Mouse (Mus musculus) ES-CJ7 (cell line): ENCODE results near the gene Pdia3.
"Not testable (repeated sequence)": the region's sequence is repeated elsewhere in the genome, so short reads cannot be mapped to it uniquely, and the experiment has no call there.

Experiments
- DNase-seq: peaks from one replicate; pipeline ENCODE4 v3.0.0; 2011; ENCODE audit warnings: low read depth, low spot score

Gene Pdia3

DNA sequence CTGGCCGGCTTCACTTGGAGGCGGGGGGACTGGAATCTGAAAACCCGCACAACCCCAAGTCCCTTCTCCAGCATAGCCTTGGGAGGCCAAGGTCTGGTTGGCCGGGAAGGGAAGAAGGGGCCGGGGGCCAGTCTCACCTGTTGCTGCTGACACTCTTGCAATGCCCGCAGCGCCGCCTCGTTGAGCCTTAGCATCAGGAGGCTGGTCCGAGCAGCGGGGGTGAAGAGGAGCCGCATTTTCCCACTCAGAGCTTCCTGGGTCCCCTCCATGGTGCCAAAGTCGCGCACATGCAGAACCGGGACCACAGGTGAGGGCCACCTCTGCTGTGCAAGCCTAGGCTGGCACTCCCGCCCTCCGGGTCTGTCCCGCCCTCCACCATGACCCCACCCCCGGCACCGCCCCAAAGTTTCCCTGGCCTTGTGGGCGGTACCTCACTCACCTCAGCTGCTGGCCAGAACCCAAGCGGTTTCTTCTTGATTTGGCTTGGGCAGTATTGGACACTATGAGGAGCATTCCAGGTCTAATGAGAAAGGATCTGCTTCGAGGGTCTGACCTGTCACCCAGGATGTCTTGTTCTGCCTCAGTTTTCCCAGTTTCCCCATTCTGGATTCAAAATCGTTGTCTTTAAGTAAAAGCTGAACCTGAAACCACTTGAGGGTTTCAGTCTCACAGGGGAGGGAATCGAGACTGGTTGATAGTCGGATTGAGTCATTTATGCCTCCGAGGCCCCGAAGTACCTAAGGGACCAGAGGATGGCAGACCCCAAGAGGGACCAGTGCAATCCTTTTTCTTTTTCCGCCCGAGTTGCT, 28.9 kb downstream of the Pdia3 start:
- peak; percentile 64 for DNase-seq

DNA sequence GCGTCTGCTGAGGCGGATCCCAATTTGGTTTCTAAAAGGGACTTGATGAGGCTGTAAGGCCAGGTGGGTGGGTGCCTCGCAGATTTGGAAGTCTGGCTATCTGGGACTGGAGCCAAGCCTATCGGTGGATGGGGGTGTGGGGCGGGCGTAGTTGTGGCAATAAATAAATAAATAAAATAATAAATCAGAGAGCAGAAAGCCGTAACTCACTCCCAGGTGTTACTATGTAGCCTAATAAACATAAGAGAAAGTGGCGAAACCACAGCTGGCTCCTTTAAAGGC, 29.4 kb downstream of the Pdia3 start:
- DNase-seq, result peak; percentile 32

DNA sequence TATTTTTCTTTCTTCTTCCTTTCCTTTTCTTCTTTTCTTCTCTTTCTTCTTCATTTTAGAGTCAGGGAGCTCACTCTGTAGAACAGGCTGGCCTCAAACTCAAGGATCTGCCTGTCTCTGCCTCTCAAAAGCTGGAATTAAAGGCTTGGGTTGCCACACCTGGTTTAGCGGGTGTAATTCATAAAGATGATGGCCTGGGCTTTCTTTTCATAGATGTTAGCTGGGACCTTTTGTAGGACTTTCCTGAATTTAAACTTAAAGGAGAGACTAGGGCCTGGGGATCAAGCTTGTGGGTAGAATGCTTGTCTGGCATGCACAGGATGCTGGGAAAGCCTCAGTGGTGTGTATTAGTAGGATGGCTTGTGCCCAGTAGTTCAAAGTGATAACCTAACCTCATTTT, 30.6 kb downstream of the Pdia3 start, which contains the start of gene Ell3:
Gene Ell3 (minus strand): TSS at position 101 of the 400 bp plus-strand sequence.
- DNase-seq, result no peak

DNA sequence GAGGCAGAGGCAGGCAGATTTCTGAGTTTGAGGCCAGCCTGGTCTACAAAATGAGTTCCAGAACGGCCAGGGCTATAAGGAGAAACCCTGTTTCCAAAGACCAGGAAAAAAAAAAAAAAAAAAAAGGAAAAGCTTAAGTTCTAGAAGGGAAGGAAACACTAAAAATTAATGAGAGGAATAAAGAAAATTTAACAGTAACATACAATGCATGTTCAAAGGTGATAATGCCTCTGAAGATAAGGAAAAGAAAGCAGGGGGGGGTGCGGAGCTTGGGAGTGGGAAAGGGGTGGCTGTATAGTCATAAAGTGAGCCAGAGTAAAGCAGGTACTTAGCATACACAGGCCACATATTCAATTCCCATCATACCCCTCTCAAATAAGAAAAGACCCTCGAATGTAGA, 31.5 kb downstream of the Pdia3 start:
- no peak for DNase-seq

DNA sequence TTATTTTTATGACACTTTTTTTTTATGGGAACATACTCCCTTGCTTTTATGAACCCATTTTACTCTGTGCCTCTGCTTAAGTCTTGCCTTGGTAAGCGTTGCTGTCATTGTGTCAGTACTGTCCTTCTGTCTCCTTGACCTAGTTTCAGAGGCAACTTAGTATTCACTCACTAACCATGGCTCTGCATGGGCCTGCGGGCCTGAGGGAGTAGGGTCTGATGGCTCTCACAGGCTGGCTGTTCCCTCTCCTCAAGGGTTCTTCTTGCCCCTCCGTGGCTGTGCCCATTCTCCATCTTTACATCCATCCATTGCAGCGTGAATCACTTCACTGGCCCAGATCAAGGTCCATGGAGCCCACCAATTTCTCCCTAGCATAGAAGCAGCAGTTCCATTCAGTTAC, 32.9 kb downstream of the Pdia3 start:
- DNase-seq, result no peak

DNA sequence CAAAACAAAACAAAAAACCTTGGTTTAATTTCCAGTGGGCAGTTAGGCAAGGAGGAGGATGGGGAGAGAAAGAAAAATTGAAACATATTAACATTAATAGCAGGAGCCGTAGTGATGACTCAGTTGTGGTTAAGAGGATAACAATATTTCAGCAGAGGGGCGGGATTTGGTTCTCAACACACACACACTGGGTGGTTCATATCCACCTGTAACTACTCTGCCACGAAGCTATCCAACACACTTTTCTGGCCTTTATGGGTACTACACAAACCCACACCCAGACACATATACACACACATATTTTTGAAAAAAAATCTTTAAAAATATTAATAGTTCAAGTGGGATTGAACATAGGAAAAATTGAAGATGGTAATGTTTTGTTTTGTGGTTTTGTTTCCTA, 33.4 kb downstream of the Pdia3 start:
- DNase-seq, result no peak

DNA sequence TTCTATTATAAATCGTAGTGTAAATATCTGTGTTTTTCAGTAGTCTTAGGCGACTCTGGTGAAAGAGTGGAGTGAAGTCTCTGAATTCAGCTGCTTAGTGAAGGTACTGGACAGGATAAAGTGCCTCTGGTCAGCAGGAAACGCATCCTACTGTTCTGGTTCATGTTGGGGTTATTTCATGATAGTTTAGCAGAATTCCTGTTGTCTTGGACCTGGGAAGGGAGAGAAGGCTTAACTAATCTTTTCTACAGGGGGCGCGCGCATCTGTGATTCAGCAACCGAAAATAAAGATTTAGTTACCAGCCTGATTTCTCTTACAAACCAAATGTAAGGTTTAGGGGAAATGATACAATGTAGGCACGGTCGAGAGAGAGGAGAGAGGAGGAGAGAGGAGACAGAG, 34.6 kb downstream of the Pdia3 start:
- DNase-seq, result no peak

DNA sequence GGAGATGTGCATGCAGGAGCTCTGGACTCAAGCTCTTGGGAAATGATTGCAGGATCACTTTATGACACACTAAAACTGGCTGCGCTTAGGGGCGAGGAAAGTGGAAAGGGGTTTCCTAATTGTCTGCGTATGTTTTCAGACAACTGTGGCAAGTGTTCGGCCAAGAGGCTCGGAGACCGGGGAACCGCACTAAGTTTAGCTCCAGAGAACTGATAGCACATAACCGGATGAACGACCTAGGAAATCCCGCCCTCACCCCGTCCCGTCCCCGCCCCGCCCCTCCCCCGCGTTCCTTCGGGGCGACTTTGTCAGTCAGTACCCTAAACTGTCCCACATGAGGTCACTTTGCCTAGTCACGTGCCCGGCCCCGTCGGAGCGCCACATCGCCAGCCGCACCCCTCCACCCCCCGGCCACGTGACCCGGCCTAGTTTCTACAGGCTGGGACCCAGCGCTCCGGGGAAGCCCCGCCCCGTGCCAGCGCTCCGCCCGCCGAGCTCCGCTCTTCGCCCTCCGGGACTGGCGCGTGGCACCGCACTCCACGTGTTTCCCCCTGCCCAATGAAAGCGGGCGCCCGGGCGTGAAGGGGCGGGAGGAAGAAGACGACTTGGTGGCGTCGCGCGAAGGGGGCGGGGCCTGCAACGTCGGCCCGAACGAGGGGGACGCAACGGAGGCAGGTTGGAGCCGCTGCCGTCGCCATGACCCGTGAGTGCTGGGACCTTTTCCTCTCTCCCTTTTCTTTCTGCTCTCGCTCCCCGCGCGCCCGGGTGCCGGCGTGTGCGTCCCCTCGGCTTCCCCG, 35.4 kb downstream of the Pdia3 start, which contains the start of gene Serf2:
Gene Serf2 (plus strand): TSS at position 457 of the 797 bp plus-strand sequence.
- DNase-seq, result peak; percentile 98

DNA sequence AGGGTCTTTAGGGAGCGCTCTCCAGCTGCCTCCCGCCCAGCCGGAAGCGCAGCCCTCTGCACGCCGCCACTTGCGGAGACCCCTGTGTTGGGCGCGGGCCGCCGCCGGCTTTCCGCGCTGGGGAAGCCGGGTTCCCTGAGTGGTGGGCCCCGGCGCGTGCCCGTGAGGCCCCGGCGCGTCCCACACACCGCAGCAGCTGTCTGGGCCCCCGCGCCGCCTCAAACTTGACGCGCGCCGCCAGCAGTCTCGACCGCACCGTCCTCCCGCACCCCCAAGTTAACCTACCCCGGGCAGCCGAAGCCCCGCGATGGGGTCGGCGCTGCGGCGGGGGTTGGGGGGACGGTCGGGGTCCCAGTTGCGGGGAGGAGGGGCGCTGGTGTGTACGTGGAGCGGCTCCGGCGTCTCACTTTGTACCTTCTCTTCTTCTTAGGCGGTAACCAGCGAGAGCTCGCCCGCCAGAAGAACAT, 36.0 kb downstream of the Pdia3 start:
- DNase-seq, result no peak

DNA sequence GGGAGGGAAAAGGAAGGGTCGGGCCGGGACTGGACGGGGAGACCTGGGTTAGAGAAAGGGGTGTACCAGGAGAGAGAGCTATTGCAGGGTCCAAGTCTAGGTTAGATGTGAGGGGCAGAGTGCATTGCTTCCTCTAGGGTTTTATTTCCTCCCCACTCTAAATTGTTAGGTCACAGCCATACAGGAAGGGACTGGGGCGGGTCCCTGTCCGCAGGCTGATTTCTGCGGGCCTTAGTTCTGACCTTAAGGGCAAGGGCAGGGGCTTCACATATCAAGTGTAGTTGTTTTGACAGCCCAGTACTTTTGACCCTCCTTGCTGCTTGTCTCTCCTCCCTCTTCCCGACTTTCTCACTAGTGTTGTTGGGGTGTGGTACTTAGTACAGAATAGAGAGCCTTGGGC, 36.5 kb downstream of the Pdia3 start:
- DNase-seq, result peak; percentile 32

DNA sequence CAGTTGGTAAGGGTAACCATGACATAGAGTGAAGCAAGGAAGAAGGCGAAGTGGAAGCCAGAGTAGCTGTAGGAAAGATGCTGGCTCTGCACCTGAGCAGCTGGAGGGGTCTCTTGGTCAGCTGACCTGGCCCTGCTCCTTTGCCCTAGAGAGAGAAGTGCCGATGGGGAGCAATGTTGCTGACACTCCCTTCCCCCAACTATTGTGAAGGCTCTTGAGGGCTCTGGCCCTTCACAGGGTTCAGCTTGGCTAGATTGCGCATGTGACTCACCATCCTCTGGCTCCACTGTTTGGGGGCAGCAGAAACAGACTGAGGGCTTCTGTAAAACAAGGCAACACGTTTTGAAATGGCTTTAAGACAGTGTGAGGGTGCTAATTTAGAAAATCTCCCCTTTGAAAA, 38.8 kb downstream of the Pdia3 start:
- no peak for DNase-seq

DNA sequence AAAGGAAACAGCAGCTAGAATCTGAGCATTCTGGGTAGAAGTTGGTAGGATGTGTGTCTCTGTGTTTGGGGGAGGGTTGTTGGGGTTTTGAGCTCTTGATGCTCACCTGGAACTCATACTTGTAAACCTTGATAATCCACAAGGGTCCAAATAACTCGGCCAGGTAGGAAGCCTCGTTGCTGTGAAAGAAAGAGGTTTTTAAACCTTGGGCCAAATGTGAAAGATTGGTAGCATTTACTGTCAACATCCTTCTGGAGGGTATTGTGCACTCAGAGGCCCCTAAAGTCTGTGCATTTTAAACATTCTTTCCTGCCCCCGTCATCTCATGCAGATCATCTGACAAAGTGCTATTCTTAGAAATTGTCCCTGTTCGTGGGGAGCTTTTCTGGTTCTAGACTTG, 39.4 kb downstream of the Pdia3 start, which contains the start of gene Hypk:
Gene Hypk (plus strand): TSS at position 301 of the 400 bp plus-strand sequence.
- no peak for DNase-seq

DNA sequence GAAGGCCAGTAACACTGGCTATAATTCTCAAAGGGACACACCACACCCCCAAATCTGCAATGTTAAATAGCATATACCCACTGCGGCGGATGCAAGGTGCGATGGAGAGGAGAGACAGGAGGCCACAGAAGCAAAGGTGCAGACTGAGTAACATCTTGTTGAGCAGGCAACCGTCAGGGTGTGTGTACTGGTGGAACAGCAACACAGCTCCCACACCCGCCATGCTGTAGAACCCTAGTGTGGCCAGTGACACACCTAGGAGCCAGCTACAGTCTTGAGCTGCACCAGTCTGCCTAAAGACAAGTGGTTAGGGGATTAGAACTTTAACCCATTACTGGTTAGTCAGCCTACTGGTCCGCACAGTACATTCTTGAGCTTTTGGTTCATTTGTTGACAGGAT, 40.3 kb downstream of the Pdia3 start:
- no peak for DNase-seq

DNA sequence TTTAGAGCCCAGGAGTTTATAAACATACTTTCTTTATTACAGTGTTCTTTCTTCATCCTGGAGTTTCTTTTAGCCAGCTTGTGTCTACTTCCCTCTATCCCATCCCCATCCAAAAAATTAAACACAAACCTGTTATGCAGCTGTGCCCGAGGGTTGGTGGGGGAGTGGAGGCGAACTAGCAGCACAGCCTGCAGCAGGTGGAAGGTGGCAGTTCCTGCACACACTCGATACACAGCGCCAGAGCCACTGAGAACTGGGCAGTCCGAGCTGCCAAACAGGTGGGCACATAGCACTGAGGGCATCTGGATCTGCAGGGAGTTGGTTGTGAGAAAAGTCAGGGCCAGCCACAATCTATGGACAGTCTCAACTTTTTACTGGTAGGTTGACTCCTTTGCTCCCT, 42.0 kb downstream of the Pdia3 start:
- no peak for DNase-seq

DNA sequence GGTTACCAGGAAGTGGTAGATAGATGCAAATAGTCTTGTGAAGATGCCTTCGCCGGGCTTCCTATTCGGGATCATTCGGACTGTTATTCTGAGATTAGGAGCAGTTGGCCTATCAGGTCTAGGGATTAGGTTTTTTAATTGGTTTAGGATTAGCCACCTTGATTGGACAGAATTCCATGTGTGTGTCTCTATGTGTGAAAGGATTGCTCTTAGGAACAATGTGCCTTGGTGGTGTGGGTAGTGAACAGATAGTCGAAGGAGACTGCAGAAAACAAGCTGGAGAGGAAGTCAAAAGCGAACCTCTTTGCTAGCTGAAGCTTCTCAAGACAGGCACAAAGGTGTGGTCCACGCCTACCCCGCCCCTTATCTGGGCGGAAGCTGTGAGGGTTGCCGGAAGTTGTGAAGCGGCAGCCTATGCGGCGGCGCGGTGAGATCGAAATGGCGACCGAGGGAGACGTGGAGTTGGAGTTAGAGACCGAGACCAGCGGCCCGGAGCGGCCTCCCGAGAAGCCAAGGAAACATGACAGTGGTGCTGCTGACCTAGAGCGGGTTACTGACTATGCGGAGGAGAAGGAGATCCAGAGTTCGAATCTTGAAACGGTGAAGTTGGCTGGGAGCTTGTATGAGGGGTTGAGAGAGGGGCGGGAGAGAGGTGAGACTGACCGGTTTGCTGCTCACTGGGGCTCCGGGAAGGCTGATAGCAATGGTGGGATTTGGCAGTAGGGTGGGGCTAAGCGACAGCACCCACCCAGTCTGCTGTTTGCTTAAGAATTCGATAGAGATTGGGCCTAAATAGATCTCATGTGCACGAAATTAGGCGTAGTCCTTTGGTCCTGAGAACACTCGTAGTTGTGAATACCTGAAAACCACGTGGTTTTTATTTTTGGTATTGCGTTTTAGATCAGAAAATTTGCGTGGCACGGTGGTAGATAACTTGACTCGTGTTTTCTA, 43.4 kb downstream of the Pdia3 start, which contains the start of gene Serinc4:
Gene Serinc4 (minus strand): TSS at position 90 of the 951 bp plus-strand sequence.
- DNase-seq, result peak; percentile 86

DNA sequence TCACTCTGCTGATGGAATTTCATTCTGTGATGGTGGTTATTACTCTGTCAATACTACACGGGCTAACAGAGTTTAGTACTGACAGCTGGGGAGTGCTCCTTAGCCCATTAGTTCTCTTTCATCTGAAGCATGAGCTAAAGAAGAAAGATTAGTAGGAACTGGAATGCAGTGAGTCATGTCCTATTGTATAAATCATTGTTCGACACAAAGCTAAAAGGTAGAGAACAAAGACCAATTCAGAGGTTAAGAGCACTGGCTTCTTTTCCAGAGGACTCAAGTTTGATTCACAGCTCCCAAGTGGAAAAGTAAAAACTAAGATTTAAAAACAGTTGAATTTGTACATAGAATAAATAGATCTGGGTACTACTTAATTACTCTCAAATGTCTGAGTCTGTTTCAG, 46.5 kb downstream of the Pdia3 start:
- no peak for DNase-seq

DNA sequence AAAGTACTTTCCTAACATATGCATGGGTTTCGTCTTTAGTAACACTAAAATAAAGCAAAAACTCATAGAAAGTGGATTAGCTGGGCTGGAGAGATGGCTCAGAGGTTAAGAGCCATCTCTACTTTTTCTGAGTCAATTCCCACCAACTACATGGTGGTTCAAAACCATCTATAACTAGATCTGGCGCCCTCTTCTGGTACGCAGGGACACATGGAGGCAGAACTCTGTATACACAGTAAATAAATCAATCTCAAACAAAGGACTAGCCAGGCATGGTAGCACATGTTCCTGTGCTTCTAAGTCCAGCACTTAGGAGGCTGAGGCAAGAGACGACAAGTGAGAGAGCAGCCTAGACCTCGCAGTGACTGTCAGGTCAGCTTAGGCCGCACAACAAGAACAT, 55.4 kb downstream of the Pdia3 start:
- DNase-seq, result not testable (repeated sequence)

DNA sequence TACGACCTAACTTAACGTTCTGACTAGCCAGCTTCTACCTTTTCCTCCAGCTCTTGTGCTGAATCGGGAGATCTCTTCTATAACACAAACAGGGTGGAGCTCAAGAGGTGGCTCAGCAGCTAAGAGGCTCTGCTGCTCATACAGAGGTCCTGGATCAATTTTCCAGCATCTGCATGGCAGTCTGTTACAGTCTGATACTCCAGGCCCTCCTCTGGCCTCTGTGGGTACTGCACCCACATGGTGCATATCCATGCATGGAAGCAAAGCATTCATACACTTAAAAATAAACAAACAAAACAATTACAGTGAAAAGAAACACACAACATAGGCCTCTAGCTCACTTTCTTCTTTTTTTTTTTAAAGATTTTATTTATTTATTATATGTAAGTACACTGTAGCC, 59.2 kb downstream of the Pdia3 start:
- DNase-seq, result not testable (repeated sequence)

DNA sequence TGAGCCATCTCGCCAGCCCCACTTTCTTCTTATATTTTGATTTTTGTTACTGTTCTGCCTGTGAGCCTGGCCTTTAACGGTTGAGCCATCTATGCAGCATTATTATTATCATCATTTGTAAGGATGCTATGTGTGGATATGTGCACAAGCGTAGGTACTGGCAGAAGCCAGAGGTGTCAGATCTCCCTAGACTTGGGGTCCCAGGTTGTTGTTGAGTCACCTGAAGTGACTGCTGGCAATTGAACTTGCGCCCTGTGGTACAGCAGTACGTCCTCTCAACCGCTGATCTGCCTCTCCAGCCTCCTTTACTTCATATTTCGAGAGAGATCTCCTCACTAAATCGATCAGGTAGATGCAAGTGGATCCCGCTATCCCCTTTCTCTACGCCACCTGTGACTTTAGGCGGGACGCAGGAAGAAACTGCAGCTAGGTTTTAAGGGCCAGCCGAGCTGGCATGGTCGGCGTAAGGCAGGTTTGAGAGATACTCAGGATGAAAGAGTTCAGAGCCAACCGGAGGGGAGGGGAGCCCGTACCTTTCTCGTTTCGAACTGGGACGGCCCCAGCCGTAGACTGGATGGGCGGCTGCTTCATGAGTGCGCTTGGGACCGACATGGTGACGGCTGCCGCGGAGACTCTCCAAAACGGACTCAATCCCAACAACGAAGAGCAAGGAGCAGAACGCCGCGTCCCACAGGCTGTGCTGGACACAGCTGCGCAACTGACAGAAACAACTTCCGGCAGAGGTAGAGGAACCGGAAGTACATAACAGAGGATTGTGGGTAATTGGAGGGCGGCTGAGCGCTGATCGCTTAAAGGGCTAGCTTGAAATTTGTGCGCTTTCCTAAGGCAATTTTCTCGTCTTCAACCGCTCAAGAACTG, 60.0 kb downstream of the Pdia3 start, which contains the start of gene Mfap1b:
Gene Mfap1b (minus strand): TSS at position 767 of the 879 bp plus-strand sequence.
- DNase-seq, result peak; percentile 89

DNA sequence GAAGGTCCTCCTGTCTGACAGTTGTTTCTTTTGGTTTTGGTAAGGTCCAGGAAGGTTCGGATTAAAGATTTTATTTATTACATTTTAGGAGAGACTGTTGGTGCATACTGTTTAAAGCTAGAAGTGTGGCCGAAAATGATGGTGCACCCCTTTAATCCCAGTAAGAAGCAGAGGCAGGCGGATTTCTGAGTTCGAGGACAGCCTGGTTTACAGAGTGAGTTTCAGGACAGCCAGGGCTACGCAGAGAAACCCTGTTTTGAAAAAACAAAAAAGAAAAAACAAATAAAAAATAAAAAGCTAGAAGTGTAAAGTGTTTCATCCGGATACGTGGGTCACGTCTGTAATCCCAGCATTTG, 60.6 kb downstream of the Pdia3 start:
- no peak for DNase-seq

DNA sequence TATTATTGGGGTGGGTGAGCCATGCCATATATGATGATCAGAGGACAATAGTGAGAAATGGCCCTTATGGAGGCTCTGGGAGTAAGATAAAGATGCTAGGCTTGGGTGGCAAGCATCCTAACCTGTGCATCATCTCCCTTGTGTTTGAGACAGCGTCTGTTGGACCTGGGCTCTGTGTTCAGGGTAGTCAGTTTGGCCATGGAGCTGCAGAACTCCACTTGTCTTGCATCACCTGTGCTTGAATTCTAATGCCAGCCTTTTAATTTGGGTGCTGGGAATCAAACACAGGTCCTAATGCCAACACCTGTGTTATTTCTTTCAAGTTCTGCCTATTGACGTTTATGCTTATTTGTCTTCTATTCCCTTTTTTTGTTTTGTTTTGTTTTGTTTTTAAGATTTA, 61.7 kb downstream of the Pdia3 start:
- DNase-seq, result not testable (repeated sequence)
